Mouse (Mus musculus) liver, adult 2 months (tissue): ENCODE measurements around the gene Olfr1101.

Experiments used
- CTCF ChIP-seq: fragments of 200-500 bp; IDR thresholded peaks from 2 replicates; pipeline ENCODE4 v1.5.1; 2011; ENCODE audit warnings: low read depth, low read length, control low read depth
- POLR2A ChIP-seq: fragments of 200-500 bp; IDR thresholded peaks from 2 replicates; pipeline ENCODE4 v1.6.1; 2011; ENCODE audit warnings: low read length, control low read depth; ENCODE audit not compliant: insufficient read depth; ENCODE audit errors: extremely low read depth

GRCm38 (mm10) chr2:86960593-86960992 is 30.4 kb downstream of the Olfr1101 start, which contains the start of gene Olfr1099:
- TF ChIP-seq POLR2A, result no peak
- no peak for TF ChIP-seq CTCF
